Comparison of ENCODE assay signal across 18 mouse cellular contexts in genomic region chr10:102685833-102686434, GRCm38 (mm10).
DNase-seq lines count a peak whose midpoint lies in the region; ATAC-seq and TF ChIP-seq lines count a peak whose summit lies in the region.
"Had no signal": no experiment of that assay in that cellular context is flagged by ENCODE, and none has a peak within 500 bp of the region (broad histone marks: within the 10 kb centered on the region; RNA-seq: fewer than 3 reads in every experiment).

No protein-coding gene starts in this region.

- no peaks in the 10 kb centered on the region for H3K9me3 ChIP-seq in heart, embryonic 10.5 days
- H3K9me3 ChIP-seq in heart, postnatal 0 days (replicated peaks; ENCODE audit: control insufficient read depth, low read length) = no peaks in the 10 kb centered on the region
- H3K9me3 ChIP-seq: midbrain, embryonic 13.5 days had no signal

- 88% methylated on average over 7 of the region's 7 CpGs for WGBS in heart, embryonic 10.5 days
- WGBS in heart, postnatal 0 days = 69% methylated on average over 7 of the region's 7 CpGs

- H3K4me2 ChIP-seq in heart, postnatal 0 days (ENCODE audit: low read depth, low read length) = no peak overlapping the region
- H3K4me2 ChIP-seq: midbrain, embryonic 13.5 days had no signal

- peak; percentile 5 for DNase-seq in adrenal gland, adult 2 months
- no peak for DNase-seq in adrenal gland, postnatal 10 days
- DNase-seq in heart, adult 9 months (ENCODE audit: low spot score in 2 of 2) = peak; percentile 33 to 82
- no peak for DNase-seq in heart, embryonic 10.5 days (ENCODE audit: low spot score)
- peak; percentile 5 for DNase-seq in heart, postnatal 0 days (ENCODE audit: low spot score)
- DNase-seq in kidney, postnatal 10 days = peak; percentile 14
- DNase-seq in gastrocnemius, postnatal 14 days = no peak
- DNase-seq in left cerebral cortex, adult 8-10 months (ENCODE audit: low spot score in 2 of 2) = no peak
- DNase-seq: adrenal gland, postnatal 25 days; cerebellum, postnatal 10 days; layer of hippocampus, postnatal 36 days; lung, postnatal 4 days; right cerebral cortex, adult 18-20 months; thymus, postnatal 4 days had no signal

- TF ChIP-seq CTCF in heart, postnatal 0 days (IDR thresholded peaks at IDR 0.05; ENCODE audit: low read depth) = no peak

- intact Hi-C loops in gastrocnemius, postnatal 14 days (cut with DNase I; ENCODE audit: low total_unique reads) = no loop called here

- H3K9ac ChIP-seq in heart, postnatal 0 days (replicated peaks; ENCODE audit: low read depth, low read length) = no peak overlapping the region
- H3K9ac ChIP-seq: liver, embryonic 14.5 days; midbrain, embryonic 13.5 days had no signal

- peak; percentile 67 for TF ChIP-seq EP300 in heart, postnatal 0 days (IDR thresholded peaks at IDR 0.05; ENCODE audit: low read depth)

- peak; percentile 58 for ATAC-seq in heart, postnatal 0 days (ENCODE audit: insufficient read depth, low read depth)
- ATAC-seq: midbrain, embryonic 13.5 days had no signal

- H3K4me3 ChIP-seq in heart, embryonic 10.5 days = no peak overlapping the region
- no peak overlapping the region for H3K4me3 ChIP-seq in heart, postnatal 0 days (ENCODE audit: low read depth, low read length)
- H3K4me3 ChIP-seq: midbrain, embryonic 13.5 days; myocyte had no signal

- no peaks in the 10 kb centered on the region for H3K4me1 ChIP-seq in heart, embryonic 10.5 days
- H3K4me1 ChIP-seq in heart, postnatal 0 days (ENCODE audit: control insufficient read depth, insufficient read depth) = no peaks in the 10 kb centered on the region
- H3K4me1 ChIP-seq: midbrain, embryonic 13.5 days had no signal

- no peak overlapping the region for H3K27ac ChIP-seq in heart, embryonic 10.5 days
- no peak overlapping the region for H3K27ac ChIP-seq in heart, postnatal 0 days (ENCODE audit: low read depth)
- H3K27ac ChIP-seq: hindbrain, postnatal 0 days; liver, embryonic 14.5 days; midbrain, embryonic 13.5 days had no signal

- H3K36me3 ChIP-seq in heart, embryonic 10.5 days = no peaks in the 10 kb centered on the region
- H3K36me3 ChIP-seq in heart, postnatal 0 days (replicated peaks; ENCODE audit: control insufficient read depth, insufficient read depth, low read length) = no peaks in the 10 kb centered on the region
- H3K36me3 ChIP-seq: midbrain, embryonic 13.5 days had no signal

- no peaks in the 10 kb centered on the region for H3K27me3 ChIP-seq in heart, embryonic 10.5 days (ENCODE audit: insufficient read depth, poor library complexity, severe bottlenecking)
- no peaks in the 10 kb centered on the region for H3K27me3 ChIP-seq in heart, postnatal 0 days (ENCODE audit: control insufficient read depth, insufficient read depth, low read length)
- H3K27me3 ChIP-seq: midbrain, embryonic 13.5 days had no signal

Comparison
In these comparisons a context has a peak if more than half of its experiments do, and no peak if none do; other contexts are left out.
1. DNase-seq: peak in adrenal gland, adult 2 months (single experiment), heart, adult 9 months (2 of 2), heart, postnatal 0 days (single experiment) and kidney, postnatal 10 days (single experiment); none in adrenal gland, postnatal 10 days (single experiment), heart, embryonic 10.5 days (single experiment), gastrocnemius, postnatal 14 days (single experiment) and left cerebral cortex, adult 8-10 months (0 of 2).